Mouse (Mus musculus): ENCODE data around the gene Lrrn4cl. TPM values are rescaled to one million over a fixed set of nuclear protein-coding genes. Genes with fewer than 3 reads are reported as not detected.
"Not testable (repeated sequence)": the region's sequence is repeated elsewhere in the genome, so short reads cannot be mapped to it uniquely, and the experiment has no call there.

Lrrn4cl gene
- under 1 TPM; 0.30 to 0.55 TPM for total RNA-seq (2021)
- long read RNA-seq, experiment 1 = 0 reads
- long read RNA-seq, experiment 2 = 0 reads

GRCm38 (mm10) chr19:8850402-8850901 lies at the start of gene Lrrn4cl:
Lrrn4cl (plus strand) TSS chr19:8850768.
- no peak for DNase-seq (ENCODE audit: low spot score in 2 of 2)

GRCm38 (mm10) chr19:8802130-8802821 lies 48.3 kb upstream of the Lrrn4cl start, which contains the start of gene Zbtb3:
Zbtb3 (plus strand) TSS chr19:8802555.
- peak; percentile 94 to 98 for DNase-seq (ENCODE audit: low spot score in 2 of 2)

- DNase-seq (ENCODE audit: low spot score in 2 of 2) = no peak
Observed at GRCm38 (mm10) chr19:8803204-8803780, 47.3 kb upstream of the Lrrn4cl start.

- no peak for DNase-seq (ENCODE audit: low spot score in 2 of 2)
Observed at GRCm38 (mm10) chr19:8803879-8804660, 46.5 kb upstream of the Lrrn4cl start.

- no peak for DNase-seq (ENCODE audit: low spot score in 2 of 2)
Observed at GRCm38 (mm10) chr19:8806810-8807209, 43.8 kb upstream of the Lrrn4cl start.

GRCm38 (mm10) chr19:8815812-8816211 lies 34.8 kb upstream of the Lrrn4cl start:
- DNase-seq (ENCODE audit: low spot score in 2 of 2) = no peak

GRCm38 (mm10) chr19:8817001-8817400 lies 33.6 kb upstream of the Lrrn4cl start:
- no peak for DNase-seq (ENCODE audit: low spot score in 2 of 2)

GRCm38 (mm10) chr19:8818301-8818798 lies 32.2 kb upstream of the Lrrn4cl start:
- no peak for DNase-seq (ENCODE audit: low spot score in 2 of 2)

GRCm38 (mm10) chr19:8818801-8819595 lies 31.6 kb upstream of the Lrrn4cl start, which contains the start of gene Ttc9c:
Ttc9c (minus strand) TSS chr19:8819333.
- peak; percentile 98 to 99 for DNase-seq (ENCODE audit: low spot score in 2 of 2)

GRCm38 (mm10) chr19:8819596-8820423 lies 30.8 kb upstream of the Lrrn4cl start, which contains the start of gene Hnrnpul2:
Hnrnpul2 (plus strand) TSS chr19:8820010.
- peak in 1 of 2 experiments; percentile 99 for DNase-seq (ENCODE audit: low spot score in 2 of 2)

GRCm38 (mm10) chr19:8820424-8820956 lies 30.1 kb upstream of the Lrrn4cl start:
- no peak for DNase-seq (ENCODE audit: low spot score in 2 of 2)

- no peak for DNase-seq (ENCODE audit: low spot score in 2 of 2)
Observed at GRCm38 (mm10) chr19:8821146-8821545, 29.4 kb upstream of the Lrrn4cl start.

GRCm38 (mm10) chr19:8822696-8823095 lies 27.9 kb upstream of the Lrrn4cl start:
- DNase-seq (ENCODE audit: low spot score in 2 of 2) = no peak

GRCm38 (mm10) chr19:8829660-8830059 lies 20.9 kb upstream of the Lrrn4cl start, which contains the start of gene AC129217.1:
AC129217.1 (plus strand) TSS chr19:8829773.
- no peak for DNase-seq (ENCODE audit: low spot score in 2 of 2)

- DNase-seq (ENCODE audit: low spot score in 2 of 2) = peak; percentile 45 to 78
Observed at GRCm38 (mm10) chr19:8830664-8831063, 19.9 kb upstream of the Lrrn4cl start.

GRCm38 (mm10) chr19:8831262-8831661 lies 19.3 kb upstream of the Lrrn4cl start:
- no peak for DNase-seq (ENCODE audit: low spot score in 2 of 2)

- no peak for DNase-seq (ENCODE audit: low spot score in 2 of 2)
Observed at GRCm38 (mm10) chr19:8832971-8833370, 17.6 kb upstream of the Lrrn4cl start.

- DNase-seq (ENCODE audit: low spot score in 2 of 2) = not testable (repeated sequence)
Observed at GRCm38 (mm10) chr19:8836327-8836726, 14.2 kb upstream of the Lrrn4cl start.

GRCm38 (mm10) chr19:8837251-8837791 lies 13.2 kb upstream of the Lrrn4cl start, which contains the start of gene Bscl2:
Bscl2 (plus strand) TSS chr19:8837467.
- DNase-seq (ENCODE audit: low spot score in 2 of 2) = peak; percentile 92
